Comparison of ENCODE assay signal across 30 mouse cellular contexts in genomic region chr16:27307189-27307588, GRCm38 (mm10). TPM values are rescaled to one million over a fixed set of nuclear protein-coding genes. Genes with fewer than 3 reads are reported as not detected.
"Had no signal": no experiment of that assay in that cellular context is flagged by ENCODE, and none has a peak within 500 bp of the region (broad histone marks: within the 10 kb centered on the region; RNA-seq: fewer than 3 reads in every experiment).

Gene Ostn (plus strand): TSS chr16:27307489.

RNA-seq across cellular contexts. Expression of gene Ostn, which starts in this region (rescaled TPM):
- total RNA-seq: left cerebral cortex, postnatal 36 days; liver, adult 2 months; megakaryocyte progenitor cell, adult 5-6 weeks; megakaryocyte, adult 5-6 weeks; megakaryocyte-erythroid progenitor cell, adult 5-6 weeks; midbrain, postnatal 0 days; monocyte, adult 5-6 weeks had no signal
- polyA plus RNA-seq: limb, embryonic 10.5 days; limb, embryonic 11.5 days; limb, embryonic 12.5 days; liver, adult 2 months; liver, embryonic 12.5 days; liver, embryonic 13.5 days; liver, embryonic 14.5 days; liver, embryonic 15.5 days; liver, embryonic 16.5 days; liver, postnatal 0 days; lung, adult 2 months; lung, embryonic 14.5 days; lung, embryonic 15.5 days; lung, postnatal 0 days; macrophage; midbrain, embryonic 10.5 days; midbrain, embryonic 11.5 days; midbrain, embryonic 12.5 days; midbrain, embryonic 13.5 days; midbrain, embryonic 14.5 days; midbrain, embryonic 15.5 days; midbrain, embryonic 16.5 days; midbrain, postnatal 0 days; neural tube, embryonic 11.5 days; neural tube, embryonic 12.5 days had no signal
